Mouse (Mus musculus) hindbrain, embryonic 10.5 days (tissue): Measurements from ENCODE around the gene Gm11034. TPM values are rescaled to one million over a fixed set of nuclear protein-coding genes. Genes with fewer than 3 reads are reported as not detected.

Source experiments
- DNase-seq: peaks from one replicate; pipeline ENCODE4 v3.0.0-alpha.2; 2017; ENCODE audit warnings: low spot score
- H3K27ac ChIP-seq: fragments of 300-500 bp; sonication (generic); 2 replicates; pipeline ENCODE4 v1.5.1; 2016; ENCODE audit warnings: mild to moderate bottlenecking, moderate library complexity
- H3K27me3 ChIP-seq: fragments of 300-500 bp; sonication (generic); 2 replicates; pipeline ENCODE4 v1.6.1; 2016; ENCODE audit warnings: mild to moderate bottlenecking; ENCODE audit not compliant: poor library complexity, insufficient read depth, severe bottlenecking
- H3K36me3 ChIP-seq: fragments of 300-500 bp; sonication (generic); 2 replicates; pipeline ENCODE4 v1.6.1; 2016; ENCODE audit warnings: mild to moderate bottlenecking, moderate library complexity
- H3K4me1 ChIP-seq: fragments of 300-500 bp; sonication (generic); replicated peaks from 2 replicates; pipeline ENCODE4 v1.6.1; 2016; ENCODE audit warnings: mild to moderate bottlenecking
- H3K4me3 ChIP-seq: fragments of 300-500 bp; sonication (generic); 2 replicates; pipeline ENCODE4 v1.5.1; 2016; ENCODE audit warnings: mild to moderate bottlenecking, moderate library complexity
- H3K9me3 ChIP-seq: fragments of 300-500 bp; sonication (generic); 2 replicates; pipeline ENCODE4 v1.6.1; 2016; ENCODE audit warnings: mild to moderate bottlenecking, moderate library complexity
- WGBS: fragments of 180-500 bp; shearing (Covaris S2); methylation state at CpG from one replicate; pipeline ENCODE4 v1.1.7; 2016; 5-methylcytosine and 5-hydroxymethylcytosine counted together
- polyA plus RNA-seq: library from polyadenylated mRNA; unstranded; fragments of >200 nt; fragmentation: Nextera tagmentation; extraction: Ambion mirVana; gene quantifications from 2 replicates; pipeline ENCODE4 v1.2.1, GENCODE M21; 2016

Gene Gm11034
- polyA plus RNA-seq, result not detected in 2 replicates

- H3K4me1 ChIP-seq, result no peaks in the 10 kb centered on the region
- no peak within 1 kb of the TSS for H3K4me3 ChIP-seq
- H3K27me3 ChIP-seq, result no peaks in the 10 kb centered on the region
- DNase-seq, result no peak
- no peaks in the 10 kb centered on the region for H3K9me3 ChIP-seq
- H3K27ac ChIP-seq, result no peak within 1 kb of the TSS
- no peaks in the 10 kb centered on the region for H3K36me3 ChIP-seq
- WGBS, result 78% methylated on average over 4 of the region's 4 CpGs
These were observed at the start of gene Gm11034 for GRCm38 (mm10) chr8:72213536-72213935. Gene Gm11034, minus strand, starts transcription at chr8:72213636.

GRCm38 (mm10) chr8:72262756-72263155, 49.3 kb upstream of the Gm11034 start:
- 90% methylated on average over 2 of the region's 2 CpGs for WGBS
- DNase-seq, result no peak
- H3K27ac ChIP-seq, result no peak overlapping the region
- no peaks in the 10 kb centered on the region for H3K4me1 ChIP-seq
- H3K27me3 ChIP-seq, result no peaks in the 10 kb centered on the region
- H3K36me3 ChIP-seq, result no peaks in the 10 kb centered on the region
- no peak overlapping the region for H3K4me3 ChIP-seq
- no peaks in the 10 kb centered on the region for H3K9me3 ChIP-seq

GRCm38 (mm10) chr8:72261872-72262271, 48.4 kb upstream of the Gm11034 start:
- H3K4me3 ChIP-seq, result no peak overlapping the region
- no peaks in the 10 kb centered on the region for H3K9me3 ChIP-seq
- WGBS, result 54% methylated on average over 5 of the region's 5 CpGs
- no peak overlapping the region for H3K27ac ChIP-seq
- H3K27me3 ChIP-seq, result no peaks in the 10 kb centered on the region
- peaks cover 3% of the 10 kb centered on the region; the same call in 1 of the 2 replicates for H3K36me3 ChIP-seq
- no peak for DNase-seq
- H3K4me1 ChIP-seq, result no peaks in the 10 kb centered on the region

- Histone ChIP-seq H3K9me3 (no peaks in the 10 kb centered on the region), H3K27ac (no peak overlapping the region), H3K4me3 (no peak overlapping the region), H3K36me3 (peaks cover 8% of the 10 kb centered on the region), H3K27me3 (no peaks in the 10 kb centered on the region), H3K4me1 (no peaks in the 10 kb centered on the region)
- DNase-seq, result no peak
These were observed 48.0 kb upstream of the Gm11034 start for GRCm38 (mm10) chr8:72261431-72261830.

GRCm38 (mm10) chr8:72261019-72261418, 47.6 kb upstream of the Gm11034 start:
- Histone ChIP-seq H3K27ac (no peak overlapping the region), H3K4me1 (no peaks in the 10 kb centered on the region), H3K36me3 (peaks cover 9% of the 10 kb centered on the region), H3K27me3 (no peaks in the 10 kb centered on the region), H3K4me3 (no peak overlapping the region), H3K9me3 (no peaks in the 10 kb centered on the region)
- DNase-seq, result peak; percentile 68
- 38% methylated on average over 2 of the region's 2 CpGs for WGBS

GRCm38 (mm10) chr8:72260585-72260984, 47.1 kb upstream of the Gm11034 start:
- no peak overlapping the region for H3K4me3 ChIP-seq
- no peaks in the 10 kb centered on the region for H3K4me1 ChIP-seq
- 65% methylated on average over 4 of the region's 4 CpGs for WGBS

GRCm38 (mm10) chr8:72259862-72260261, 46.4 kb upstream of the Gm11034 start:
- Histone ChIP-seq H3K27me3 (no peaks in the 10 kb centered on the region), H3K4me3 (no peak overlapping the region), H3K9me3 (no peaks in the 10 kb centered on the region), H3K27ac (no peak overlapping the region), H3K4me1 (no peaks in the 10 kb centered on the region), H3K36me3 (peaks cover 20% of the 10 kb centered on the region)
- DNase-seq, result no peak
- 78% methylated on average over 2 of the region's 2 CpGs for WGBS

More at GRCm38 (mm10) chr8:72260585-72260984, 47.1 kb upstream of the Gm11034 start:
- DNase-seq, result no peak
- peaks cover 13% of the 10 kb centered on the region for H3K36me3 ChIP-seq
- H3K27ac ChIP-seq, result no peak overlapping the region
- H3K9me3 ChIP-seq, result no peaks in the 10 kb centered on the region
- H3K27me3 ChIP-seq, result no peaks in the 10 kb centered on the region

GRCm38 (mm10) chr8:72257902-72258238, 44.4 kb upstream of the Gm11034 start:
- 86% methylated on average over 1 of the region's 1 CpGs for WGBS
- Histone ChIP-seq H3K9me3 (no peaks in the 10 kb centered on the region), H3K4me1 (no peaks in the 10 kb centered on the region), H3K36me3 (peaks cover 40% of the 10 kb centered on the region), H3K27me3 (no peaks in the 10 kb centered on the region), H3K4me3 (no peak overlapping the region), H3K27ac (no peak overlapping the region)
- DNase-seq, result no peak

GRCm38 (mm10) chr8:72257171-72257901, 43.9 kb upstream of the Gm11034 start:
- H3K27me3 ChIP-seq, result no peaks in the 10 kb centered on the region
- H3K36me3 ChIP-seq, result peaks cover 46% of the 10 kb centered on the region
- H3K27ac ChIP-seq, result no peak overlapping the region
- peak; percentile 56 for DNase-seq
- H3K4me1 ChIP-seq, result no peaks in the 10 kb centered on the region
- H3K9me3 ChIP-seq, result no peaks in the 10 kb centered on the region
- no peak overlapping the region for H3K4me3 ChIP-seq
- WGBS, result 54% methylated on average over 7 of the region's 7 CpGs

GRCm38 (mm10) chr8:72244610-72245009, 31.2 kb upstream of the Gm11034 start:
- peaks cover 69% of the 10 kb centered on the region for H3K36me3 ChIP-seq
- WGBS, result 76% methylated on average over 2 of the region's 2 CpGs

GRCm38 (mm10) chr8:72242226-72242625, 28.8 kb upstream of the Gm11034 start:
- WGBS, result 90% methylated on average over 1 of the region's 1 CpGs
- Histone ChIP-seq H3K27me3 (no peaks in the 10 kb centered on the region), H3K36me3 (peaks cover 53% of the 10 kb centered on the region), H3K27ac (no peak overlapping the region), H3K9me3 (no peaks in the 10 kb centered on the region), H3K4me1 (peaks cover 22% of the 10 kb centered on the region), H3K4me3 (no peak overlapping the region)
- no peak for DNase-seq

More at GRCm38 (mm10) chr8:72244610-72245009, 31.2 kb upstream of the Gm11034 start:
- Histone ChIP-seq H3K27ac (no peak overlapping the region), H3K4me3 (no peak overlapping the region), H3K4me1 (peaks cover 19% of the 10 kb centered on the region), H3K9me3 (no peaks in the 10 kb centered on the region), H3K27me3 (no peaks in the 10 kb centered on the region)
- DNase-seq, result no peak

GRCm38 (mm10) chr8:72240951-72241350, 27.5 kb upstream of the Gm11034 start:
- Histone ChIP-seq H3K4me1 (peaks cover 22% of the 10 kb centered on the region), H3K27ac (peak overlapping the region; percentile 96), H3K4me3 (peak overlapping the region; percentile 69), H3K36me3 (peaks cover 40% of the 10 kb centered on the region), H3K9me3 (no peaks in the 10 kb centered on the region), H3K27me3 (no peaks in the 10 kb centered on the region)
- DNase-seq, result no peak
- 76% methylated on average over 7 of the region's 7 CpGs for WGBS

GRCm38 (mm10) chr8:72240403-72240763, 26.9 kb upstream of the Gm11034 start:
- peak overlapping the region; percentile 69 for H3K4me3 ChIP-seq
- WGBS, result 1% methylated on average over 24 of the region's 24 CpGs
- H3K36me3 ChIP-seq, result peaks cover 34% of the 10 kb centered on the region
- no peaks in the 10 kb centered on the region for H3K9me3 ChIP-seq
- H3K27ac ChIP-seq, result peak overlapping the region; percentile 96
- DNase-seq, result no peak
- peaks cover 22% of the 10 kb centered on the region for H3K4me1 ChIP-seq
- H3K27me3 ChIP-seq, result no peaks in the 10 kb centered on the region
